Mouse (Mus musculus) brain, embryonic 14.5 days (tissue): ENCODE measurements around the gene Olfr453.

ENCODE experiments used
- CTCF ChIP-seq: fragments of 200-500 bp; IDR thresholded peaks from 2 replicates; pipeline ENCODE4 v1.5.1; 2012; ENCODE audit warnings: inconsistent platforms, mild to moderate bottlenecking, moderate library complexity, borderline replicate concordance; ENCODE audit not compliant: insufficient read depth, insufficient read length; ENCODE audit errors: extremely low read depth
- POLR2A ChIP-seq: fragments of 200-500 bp; IDR thresholded peaks from 2 replicates; pipeline ENCODE4 v1.6.1; 2012; ENCODE audit warnings: mild to moderate bottlenecking, inconsistent platforms, borderline replicate concordance; ENCODE audit not compliant: poor library complexity, insufficient read depth, insufficient read length, severe bottlenecking; ENCODE audit errors: extremely low read depth

GRCm38 (mm10) chr6:42742303-42742702 is 3.1 kb downstream of the Olfr453 start:
- no peak for TF ChIP-seq CTCF
- no peak for TF ChIP-seq POLR2A
